Mouse (Mus musculus) spleen, postnatal 10 days (tissue): Measurements from ENCODE around the gene Rpgrip1l.

ENCODE experiments used
- DNase-seq, 2 experiments: peaks; one replicate each; pipeline ENCODE4 v3.0.0; 2021 to 2022; ENCODE audit warnings: low spot score in 2 of 2

Rpgrip1l gene

DNA sequence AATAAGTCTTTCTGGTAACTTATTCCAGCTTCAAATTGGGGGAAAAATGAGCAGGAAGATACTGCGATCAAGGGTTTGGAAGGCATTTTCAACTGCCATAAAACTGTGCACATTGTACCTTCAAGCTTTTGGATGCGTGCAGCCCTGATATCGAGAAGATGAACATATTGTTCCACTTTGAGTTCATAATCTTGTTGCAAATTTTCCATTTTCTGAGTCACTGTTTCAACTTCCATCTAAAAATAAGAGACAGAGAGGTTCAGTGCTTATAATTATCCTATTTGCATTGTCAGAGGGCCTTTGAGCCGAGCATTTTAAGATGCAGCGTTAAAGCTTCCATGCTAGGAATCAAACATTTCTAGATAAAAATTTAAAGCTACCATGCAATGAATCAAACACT, 39.6 kb downstream of the Rpgrip1l start:
- no peak for DNase-seq

DNA sequence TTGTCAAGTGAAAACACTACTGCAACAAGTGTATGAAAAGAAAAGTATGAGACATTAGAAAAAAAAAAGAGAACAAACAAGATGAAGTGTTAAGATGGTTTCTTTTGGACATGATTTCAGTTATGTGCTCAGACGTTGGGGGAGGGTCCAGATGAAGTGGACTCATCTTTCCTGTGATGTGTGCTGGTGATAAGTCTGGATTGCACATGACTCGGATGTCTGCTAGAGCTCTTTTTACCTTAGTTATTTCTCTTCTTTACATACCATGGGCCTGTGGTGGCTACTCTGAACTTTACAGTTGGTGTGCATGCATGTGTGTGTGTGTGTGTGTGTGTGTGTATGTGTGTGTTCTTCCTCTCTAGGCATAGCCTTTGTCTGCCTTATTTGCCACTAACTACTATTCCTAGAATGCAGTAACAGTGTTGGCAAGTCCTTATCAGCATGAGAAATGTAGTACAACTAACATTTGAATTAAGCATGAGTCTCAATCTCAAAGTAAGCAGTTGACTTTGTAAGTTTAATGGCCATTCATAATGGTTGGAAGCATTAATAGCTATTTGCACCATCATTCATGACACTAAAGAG, 43.6 kb downstream of the Rpgrip1l start:
- DNase-seq, result no peak

DNA sequence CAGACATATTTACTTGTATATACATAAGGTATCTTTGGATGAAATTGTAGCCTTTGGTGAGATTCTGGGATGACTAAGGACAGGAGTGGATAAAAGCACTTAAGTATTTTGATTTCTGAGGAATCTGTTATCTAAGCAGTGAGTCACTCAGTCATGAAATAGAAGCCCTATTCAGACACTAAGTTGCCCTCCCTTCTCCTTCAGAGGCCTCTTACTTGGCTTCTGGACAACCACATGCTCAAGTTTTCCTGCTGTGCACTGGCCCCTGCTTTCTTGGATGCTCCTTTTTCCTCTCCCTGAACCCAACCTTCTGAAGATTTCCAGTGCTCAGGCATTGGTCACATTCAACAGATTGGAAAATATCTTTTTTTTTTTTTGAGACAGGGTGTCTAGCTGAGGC, 48.5 kb downstream of the Rpgrip1l start:
- no peak for DNase-seq

DNA sequence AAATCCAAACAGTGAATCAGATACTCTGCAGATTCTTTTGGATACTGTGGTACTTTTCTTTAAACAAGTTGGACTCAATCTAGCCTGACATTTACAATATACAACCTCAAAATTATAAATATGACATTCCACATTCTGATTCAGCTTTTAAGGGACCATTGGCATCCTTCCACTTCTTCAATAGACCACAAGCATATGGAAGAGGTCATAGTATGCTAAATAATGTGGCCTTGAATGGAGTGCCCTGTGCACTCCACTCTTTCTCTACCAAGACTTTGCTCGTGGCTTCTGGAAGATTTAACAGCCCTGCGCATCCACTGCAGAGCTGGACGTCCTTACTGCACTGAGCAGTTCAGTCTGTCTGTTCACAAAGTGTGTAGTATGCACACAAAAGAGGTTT, 49.1 kb downstream of the Rpgrip1l start:
- no peak for DNase-seq

DNA sequence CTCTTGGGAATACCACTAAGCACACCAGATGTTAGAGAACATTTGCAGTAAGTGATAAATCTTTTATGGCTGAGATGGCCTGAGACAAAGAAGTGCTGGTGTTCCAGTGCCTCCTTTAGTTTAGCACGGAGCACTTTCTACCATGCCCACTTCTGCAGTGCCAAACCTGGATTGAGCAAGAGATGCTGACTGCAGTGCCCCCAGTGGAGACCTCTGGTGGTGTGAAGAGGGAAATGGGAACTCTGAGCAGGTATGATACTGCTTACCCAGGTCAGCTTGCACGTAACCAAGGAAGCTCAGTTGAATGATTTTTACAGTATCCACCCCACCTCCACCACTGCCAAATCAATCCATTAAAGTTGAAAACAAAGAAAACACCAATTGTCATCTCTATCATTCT, 51.5 kb downstream of the Rpgrip1l start:
- DNase-seq, result no peak

DNA sequence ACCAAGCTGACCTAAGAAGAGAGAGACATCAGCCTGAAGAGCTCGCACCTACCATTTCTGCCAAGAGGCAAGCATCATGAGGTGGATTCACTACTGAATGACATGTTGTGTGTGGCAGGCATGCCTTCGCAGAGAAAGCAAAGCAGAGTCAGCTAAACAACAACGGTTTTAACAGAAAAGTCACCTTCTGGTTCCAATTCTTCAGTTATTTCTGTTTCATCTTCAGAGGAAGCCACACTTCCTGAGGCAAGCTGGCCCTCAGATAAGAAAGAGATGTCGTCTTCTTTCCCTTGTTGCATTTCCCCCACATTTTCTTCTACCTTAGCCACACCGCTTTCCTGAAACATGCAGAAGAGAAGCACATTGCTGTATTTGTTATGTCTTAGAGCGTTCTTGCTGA, 62.1 kb downstream of the Rpgrip1l start:
- no peak for DNase-seq

DNA sequence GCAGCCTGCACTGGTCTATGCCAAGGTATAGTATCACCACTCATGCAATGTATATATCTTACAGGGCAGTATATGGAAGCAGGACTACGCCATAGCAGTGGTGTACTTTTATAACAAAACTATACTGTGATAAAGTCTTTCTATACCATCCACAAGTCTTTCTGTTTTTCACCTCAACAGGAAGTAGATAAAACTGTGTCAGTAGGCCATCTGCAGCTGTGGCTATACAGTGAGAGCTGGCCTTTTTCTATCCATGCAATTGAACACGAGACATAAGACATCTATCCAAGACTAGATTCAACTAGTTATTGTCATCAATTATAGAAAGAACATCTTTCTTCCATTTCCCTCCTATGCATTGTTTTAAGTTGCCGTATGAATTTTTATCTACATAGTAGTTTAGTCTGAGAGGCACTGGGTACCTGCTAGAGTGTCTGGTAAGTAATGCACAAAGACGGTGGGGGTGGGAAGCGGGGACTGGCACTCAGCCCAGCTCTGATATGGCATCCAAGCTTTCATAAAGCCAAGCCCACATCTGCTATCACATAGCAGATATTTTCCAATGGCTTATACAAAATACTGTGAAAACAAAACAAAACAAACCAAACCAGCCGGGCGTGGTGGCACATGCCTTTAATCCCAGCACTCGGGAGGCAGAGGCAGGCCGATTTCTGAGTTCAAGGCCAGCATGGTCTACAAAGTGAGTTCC, 63.1 kb downstream of the Rpgrip1l start:
- DNase-seq, result no peak

DNA sequence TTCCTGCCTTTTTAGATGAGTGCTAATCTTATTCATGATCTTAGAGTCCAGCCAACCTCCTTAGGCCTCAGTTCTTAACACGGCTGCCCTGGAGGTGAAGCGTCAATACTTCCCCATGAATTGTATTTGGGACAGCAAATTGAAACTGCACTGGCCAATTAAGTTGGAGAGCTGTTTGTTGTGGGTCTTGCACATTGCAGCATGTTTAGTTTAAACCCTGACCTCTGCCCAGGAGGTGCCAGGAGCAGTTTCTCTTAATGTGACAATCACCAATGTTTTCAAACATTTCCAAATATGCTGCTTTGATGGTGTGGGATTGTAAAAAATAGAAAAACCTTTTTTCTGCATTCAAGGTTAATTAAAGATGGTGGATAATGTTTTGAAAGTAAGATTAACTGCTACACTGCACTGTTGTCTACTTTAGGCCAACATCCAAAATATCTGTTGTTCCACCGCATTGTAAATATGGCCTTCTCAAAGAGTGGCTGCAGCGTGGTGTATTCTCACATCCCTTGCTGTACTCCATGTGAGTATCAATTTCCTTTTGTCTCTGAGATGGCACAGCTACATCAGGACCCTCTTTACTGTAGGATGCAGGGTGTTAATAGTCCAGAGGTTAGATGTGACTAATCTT, 67.1 kb downstream of the Rpgrip1l start:
- no peak for DNase-seq

DNA sequence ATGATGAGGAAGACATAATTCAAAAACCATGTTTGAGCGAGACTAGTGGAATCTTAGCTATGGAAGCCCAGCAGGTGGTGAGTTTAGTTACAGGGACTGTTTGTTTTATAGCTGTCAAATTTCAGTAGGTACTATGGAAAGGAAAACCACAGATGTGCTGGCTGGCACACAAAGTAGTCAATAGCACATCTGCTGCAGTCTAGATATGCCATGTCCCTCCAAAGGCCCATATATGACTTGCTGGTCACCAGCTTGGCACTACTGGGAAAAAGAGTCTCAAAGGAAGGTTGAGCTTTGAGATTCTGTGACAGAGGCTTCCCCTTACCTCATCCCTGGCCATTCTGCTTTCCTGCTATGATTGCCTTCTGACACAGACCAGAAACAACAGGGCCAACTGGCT, 70.3 kb downstream of the Rpgrip1l start:
- no peak for DNase-seq

DNA sequence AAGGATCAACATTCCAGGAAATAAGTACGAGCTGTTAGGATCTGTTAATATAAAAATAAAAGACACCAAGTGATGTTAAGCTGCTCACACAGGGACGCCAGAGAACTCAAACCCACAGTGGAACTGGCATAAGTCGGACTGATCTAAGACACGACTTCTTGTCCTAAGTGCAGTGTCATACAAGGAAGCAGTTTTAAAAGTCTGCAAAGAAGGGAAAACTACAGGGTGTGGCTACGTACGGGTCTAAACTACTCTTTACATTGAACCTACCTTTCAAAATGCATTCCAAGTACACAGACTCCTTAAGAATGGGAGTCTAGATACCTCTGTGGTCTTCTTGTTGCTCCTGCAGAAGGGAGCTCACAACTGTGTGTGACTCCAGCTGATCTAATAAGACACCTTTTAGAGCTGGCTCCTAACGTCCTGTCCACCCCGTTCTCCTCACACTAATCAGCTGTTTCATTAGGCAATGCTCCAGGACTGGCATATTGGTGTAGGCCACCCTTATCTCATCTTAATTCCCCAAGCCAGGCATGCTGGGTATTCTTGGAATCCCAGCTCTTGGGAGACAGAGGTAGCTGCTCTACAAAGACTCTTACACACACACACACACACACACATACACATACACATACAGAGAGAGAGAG, 71.1 kb downstream of the Rpgrip1l start:
- DNase-seq, result no peak

DNA sequence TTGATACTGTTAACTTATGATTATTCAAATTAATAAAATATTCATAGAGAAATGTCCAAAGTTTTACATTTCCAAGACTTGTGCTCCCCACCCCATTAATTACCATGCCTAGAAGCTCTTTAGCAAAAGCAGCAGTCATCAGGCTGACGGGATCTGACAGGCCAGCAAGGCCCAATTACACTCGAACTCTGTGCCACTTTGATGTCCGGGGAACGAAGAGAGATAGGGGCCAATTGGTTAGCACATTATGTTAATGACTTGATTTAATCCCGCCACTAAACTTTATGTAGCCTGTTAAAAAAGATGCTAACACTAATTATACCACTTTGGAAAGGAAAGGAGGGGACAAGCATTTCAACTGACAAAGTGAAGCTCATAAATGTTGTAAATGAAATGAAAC, 71.7 kb downstream of the Rpgrip1l start:
- DNase-seq, result no peak

DNA sequence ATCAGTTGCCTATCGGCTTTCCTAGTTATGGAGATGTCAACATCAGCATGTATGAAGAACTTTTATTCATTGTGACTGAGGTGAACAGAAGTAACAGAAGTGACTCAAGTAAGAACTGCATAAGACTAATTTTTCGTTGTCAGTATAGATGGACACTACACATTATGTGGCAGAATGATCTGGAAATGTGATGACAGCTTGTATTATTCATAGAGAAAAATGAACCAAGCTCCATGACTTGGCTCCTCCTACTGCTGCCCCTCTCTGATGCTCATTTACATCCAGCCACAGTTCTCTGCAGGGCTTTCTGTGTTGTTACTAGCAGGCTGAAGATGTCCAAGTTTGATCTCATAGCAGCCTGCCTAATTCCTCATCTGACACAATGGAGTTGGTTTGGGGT, 75.9 kb downstream of the Rpgrip1l start:
- DNase-seq, result no peak

DNA sequence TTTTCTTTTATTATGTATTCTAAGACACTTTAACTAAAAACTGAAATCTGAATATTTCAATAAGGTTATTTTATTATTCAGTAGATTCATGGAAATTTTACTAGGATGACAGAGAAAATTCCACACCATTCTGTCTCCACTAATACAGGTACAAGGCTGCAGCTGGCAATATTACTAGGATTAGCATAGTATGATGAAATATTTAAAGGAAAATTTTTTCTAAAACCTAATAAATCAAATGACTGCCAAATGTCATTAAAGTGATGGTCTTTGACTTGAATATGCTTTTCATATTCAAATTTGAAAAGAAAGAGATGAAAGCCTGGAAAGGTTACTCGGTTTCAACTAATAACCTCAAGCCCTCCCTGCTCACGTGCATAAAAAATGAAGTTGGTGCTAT, 79.0 kb downstream of the Rpgrip1l start:
- no peak for DNase-seq

DNA sequence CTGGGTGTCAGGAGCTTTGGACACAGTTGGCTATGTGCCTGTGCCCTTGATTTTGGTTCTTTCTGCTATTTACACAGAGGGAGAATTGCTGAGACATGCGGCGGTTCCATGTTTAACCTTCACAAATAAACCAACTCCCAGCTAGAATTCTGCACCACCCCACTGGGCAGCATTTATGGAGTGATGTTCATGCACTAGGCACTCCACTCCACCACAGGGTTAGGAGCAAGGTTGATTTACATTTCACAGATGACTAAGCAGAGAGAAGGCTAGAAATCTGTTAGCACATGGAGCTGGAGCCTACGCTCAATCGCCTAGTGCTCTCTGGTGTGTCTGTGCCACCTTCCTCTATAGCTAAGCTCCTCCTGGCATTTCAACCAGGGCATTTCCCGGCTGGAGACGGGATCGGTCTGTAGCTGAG, 85.6 kb downstream of the Rpgrip1l start:
- no peak for DNase-seq

DNA sequence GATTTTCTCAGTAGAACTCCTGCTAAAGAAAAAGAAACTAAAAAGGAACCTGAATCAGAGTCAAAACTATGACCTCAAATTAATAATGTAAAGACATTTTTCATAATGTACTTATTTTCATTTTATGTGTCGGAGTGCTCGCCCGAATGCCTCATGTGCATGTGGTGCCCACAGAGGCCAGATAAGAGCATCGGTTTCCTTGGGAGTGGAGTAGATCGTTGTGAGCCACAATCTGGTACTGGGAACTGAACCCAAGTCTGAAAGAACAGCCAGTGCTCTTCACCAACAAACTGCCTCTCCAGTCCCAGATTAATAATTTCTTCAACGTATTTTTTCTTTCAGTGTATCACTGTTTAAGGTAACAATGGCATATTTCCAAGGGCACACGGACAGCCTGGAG, 88.8 kb downstream of the Rpgrip1l start:
- no peak for DNase-seq

DNA sequence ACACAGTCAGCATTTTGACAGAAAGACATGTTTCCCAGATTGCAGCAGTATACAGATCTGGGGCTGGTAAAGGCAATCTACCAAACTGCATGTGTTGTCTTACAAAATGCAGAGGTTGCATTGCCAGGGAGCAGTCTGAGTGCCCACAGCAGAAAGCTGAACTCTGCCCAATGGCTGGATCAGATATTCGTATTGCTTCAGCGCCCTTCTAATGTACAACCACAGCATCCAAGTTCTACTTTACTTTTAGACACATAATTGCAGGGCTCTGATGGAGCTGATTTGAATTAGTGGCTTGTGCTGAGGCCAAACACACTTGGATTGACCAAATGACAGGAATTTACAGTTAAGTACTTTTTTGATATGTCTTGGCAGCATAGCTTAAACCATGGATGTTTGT, 91.2 kb downstream of the Rpgrip1l start:
- DNase-seq, result no peak

DNA sequence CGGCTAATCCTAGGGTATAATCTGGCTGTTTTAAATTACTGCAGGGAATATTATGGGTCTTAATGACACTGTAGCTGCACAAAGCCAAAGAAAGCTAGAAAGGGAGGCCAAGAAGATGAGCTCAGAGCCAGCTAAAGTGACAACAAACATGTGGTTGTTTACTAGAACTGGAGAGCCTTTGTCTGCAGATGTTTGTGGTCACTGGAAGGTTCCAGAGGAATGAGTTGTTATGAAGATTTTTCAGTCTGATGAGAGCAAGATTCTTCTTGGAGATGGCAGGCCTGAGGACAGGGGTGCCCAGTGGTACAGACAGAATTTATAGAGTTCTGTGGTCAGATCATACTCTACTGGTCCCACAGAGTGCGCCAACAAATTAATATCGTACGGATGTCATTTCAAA, 94.8 kb downstream of the Rpgrip1l start:
- DNase-seq, result no peak

DNA sequence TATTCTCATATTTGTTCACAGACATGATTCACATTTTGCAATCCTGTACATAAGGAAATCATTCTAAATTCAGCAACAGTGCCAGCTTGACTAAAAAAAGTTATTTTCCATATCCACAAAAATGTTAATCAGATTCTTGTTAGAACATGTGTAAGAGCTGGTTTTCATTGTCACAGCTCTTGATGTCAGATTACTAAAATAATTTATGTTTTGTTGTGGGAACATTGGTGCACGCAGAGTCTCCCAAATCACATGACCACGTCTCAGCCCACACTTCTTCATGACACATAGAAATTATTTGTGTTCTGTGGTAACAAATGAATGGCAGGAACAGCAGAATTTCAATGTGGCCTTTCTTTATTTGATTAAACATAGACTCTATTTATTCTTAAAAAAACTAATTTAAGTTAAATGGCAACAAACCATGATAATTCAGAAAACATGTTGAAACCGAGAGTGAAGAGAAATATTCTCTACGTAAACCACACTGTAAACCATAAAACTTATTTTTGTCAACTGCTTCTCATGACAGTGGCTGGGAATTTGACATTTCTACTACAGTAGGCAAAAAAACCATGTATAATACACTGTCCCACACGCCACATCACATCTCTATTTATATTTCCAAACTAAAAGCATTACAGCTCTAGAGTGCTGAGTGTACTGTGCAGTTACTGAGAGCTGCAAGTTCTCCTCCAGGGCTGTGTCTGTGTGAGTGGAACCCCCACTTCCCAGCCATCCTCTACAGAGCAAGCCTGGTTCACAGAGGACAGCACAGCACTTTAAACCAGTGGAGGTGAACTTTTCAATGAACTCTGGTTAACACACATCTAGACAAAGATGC, 95.8 kb downstream of the Rpgrip1l start:
- DNase-seq, result no peak

DNA sequence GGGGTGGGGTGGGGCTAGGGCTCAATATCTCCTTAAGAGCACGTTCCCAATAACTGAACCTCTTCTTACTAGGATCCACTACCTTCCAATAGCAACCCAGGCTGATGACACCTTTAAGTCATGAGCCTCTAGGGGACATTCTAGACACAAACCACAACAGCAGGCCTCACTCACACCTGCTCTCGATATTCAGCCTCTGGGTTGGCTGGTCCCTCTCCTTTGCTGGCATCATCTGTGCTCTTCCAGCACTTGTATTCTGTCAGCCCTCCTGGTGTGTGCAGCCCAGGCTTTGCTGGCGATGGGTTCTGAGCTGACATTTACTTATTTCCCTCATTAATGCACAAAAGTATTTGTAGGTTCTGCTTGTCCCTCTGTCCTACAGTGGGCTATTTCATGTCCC, 98.8 kb downstream of the Rpgrip1l start:
- DNase-seq, result no peak

DNA sequence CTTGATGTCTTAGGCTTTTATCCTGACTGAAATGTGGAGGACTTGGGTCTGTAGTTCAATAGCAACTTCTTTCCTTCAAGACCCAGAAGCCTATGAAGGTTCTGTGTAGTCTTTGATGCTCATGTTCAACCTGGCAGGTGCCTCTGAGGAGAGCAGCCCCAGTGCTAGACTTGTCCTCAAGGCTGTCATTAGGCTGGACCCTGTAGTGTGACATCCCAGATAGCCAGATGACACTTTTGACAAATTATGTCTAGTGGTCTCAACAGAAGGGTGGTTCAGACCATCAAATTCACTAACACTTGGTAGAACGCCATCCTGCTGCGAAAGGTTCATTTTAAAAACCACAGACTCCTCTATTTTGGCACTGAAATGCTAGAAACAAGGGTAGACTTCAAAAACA, 100.1 kb downstream of the Rpgrip1l start:
- DNase-seq, result no peak

DNA sequence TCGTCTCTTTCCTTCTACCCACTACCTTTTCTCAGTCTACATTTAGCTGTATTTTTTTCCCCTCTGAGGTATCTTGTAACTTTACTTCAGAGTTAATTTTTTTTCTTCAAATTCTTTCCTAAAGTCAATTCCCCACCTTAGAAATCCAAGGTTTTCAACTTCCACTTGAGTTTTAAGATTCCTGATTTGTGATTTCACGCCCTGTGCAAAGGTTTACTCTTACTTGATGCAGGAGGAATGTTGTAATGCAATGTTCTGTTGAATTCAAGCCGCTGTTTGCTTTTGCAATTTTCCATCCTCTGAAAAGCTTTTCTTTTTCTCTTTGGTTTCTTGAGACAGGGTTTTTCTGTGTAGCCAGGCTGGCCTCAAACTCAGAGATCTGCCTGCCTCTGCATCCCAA, 103.4 kb downstream of the Rpgrip1l start:
- DNase-seq, result no peak

DNA sequence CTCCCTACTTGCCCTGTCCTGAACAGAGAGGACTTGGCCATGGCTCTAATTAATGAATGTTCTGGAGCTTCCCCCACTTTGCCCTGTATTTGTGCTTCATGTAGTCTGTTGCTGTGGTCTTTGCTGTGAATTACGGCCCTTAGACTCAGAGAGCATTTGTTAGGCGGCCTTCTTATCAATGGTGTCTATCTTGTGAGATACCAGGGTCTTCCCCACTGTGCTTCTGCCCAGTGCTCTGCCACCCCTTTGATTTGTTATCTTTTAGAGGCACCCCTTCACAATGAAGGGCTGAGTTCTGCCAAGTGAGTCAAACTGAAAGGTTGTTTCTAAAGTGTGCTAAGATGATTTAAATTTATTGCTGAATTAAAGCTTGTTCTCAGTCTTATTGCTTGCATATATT, 105.4 kb downstream of the Rpgrip1l start:
- no peak for DNase-seq
